Mouse (Mus musculus) liver, postnatal 0 days (tissue): ENCODE measurements around the gene Ptprk. TPM values are rescaled to one million over a fixed set of nuclear protein-coding genes. Genes with fewer than 3 reads are reported as not detected.

ENCODE experiments used
- ATAC-seq: fragments of 200-750 bp; cut with Nextera tagmentation; 2 replicates; pipeline ENCODE4 v1.8.0; 2017; ENCODE audit warnings: mild to moderate bottlenecking, moderate library complexity
- DNase-seq: peaks from one replicate; pipeline ENCODE4 v3.0.0-alpha.2; 2016
- H3K27ac ChIP-seq: fragments of 300-500 bp; sonication (generic); 2 replicates; pipeline ENCODE4 v1.5.1; 2014; ENCODE audit warnings: antibody characterized with exemption, moderate library complexity, mild to moderate bottlenecking, low read depth
- H3K27me3 ChIP-seq: fragments of 300-500 bp; sonication (generic); 2 replicates; pipeline ENCODE4 v1.6.1; 2014; ENCODE audit warnings: low read length, control low read depth, mixed read lengths; ENCODE audit not compliant: insufficient read depth
- H3K36me3 ChIP-seq: fragments of 300-500 bp; sonication (generic); replicated peaks from 2 replicates; pipeline ENCODE4 v1.6.1; 2014; ENCODE audit warnings: mild to moderate bottlenecking, control low read depth, low read length, moderate library complexity, mixed read lengths; ENCODE audit not compliant: insufficient read depth
- H3K4me1 ChIP-seq: fragments of 300-500 bp; sonication (generic); 2 replicates; pipeline ENCODE4 v1.6.1; 2014; ENCODE audit warnings: antibody characterized with exemption, mild to moderate bottlenecking, control low read depth; ENCODE audit not compliant: insufficient read depth
- H3K4me2 ChIP-seq: fragments of 300-500 bp; sonication (generic); 2 replicates; pipeline ENCODE4 v1.6.1; 2014; ENCODE audit warnings: low read depth, mild to moderate bottlenecking, low read length, moderate library complexity, mixed read lengths
- H3K4me3 ChIP-seq: fragments of 300-500 bp; sonication (generic); 2 replicates; pipeline ENCODE4 v1.5.1; 2014; ENCODE audit warnings: low read depth, low read length
- H3K9ac ChIP-seq: fragments of 300-500 bp; sonication (generic); replicated peaks from 2 replicates; pipeline ENCODE4 v1.6.1; 2014; ENCODE audit warnings: mild to moderate bottlenecking, moderate library complexity
- H3K9me3 ChIP-seq: fragments of 300-500 bp; sonication (generic); 2 replicates; pipeline ENCODE4 v1.6.1; 2016; ENCODE audit warnings: mild to moderate bottlenecking, control low read depth, low read length, mixed read lengths
- CTCF ChIP-seq: sonication (generic); IDR thresholded peaks from 2 replicates; pipeline ENCODE4 v1.5.1; 2016; ENCODE audit warnings: antibody characterized with exemption, low read depth
- EP300 ChIP-seq: IDR thresholded peaks from 2 replicates; pipeline ENCODE4 v1.6.1; 2016; ENCODE audit warnings: antibody characterized with exemption, low read depth, mild to moderate bottlenecking
- WGBS: fragments of 180-500 bp; shearing (Covaris S2); extraction: QIAGEN DNeasy Blood & Tissue Kit; methylation state at CpG from one replicate; pipeline ENCODE4 v1.1.7; 2014; ENCODE audit not compliant: insufficient replicate concordance; 5-methylcytosine and 5-hydroxymethylcytosine counted together
- polyA plus RNA-seq: library from polyadenylated mRNA; unstranded; fragments of >200 nt; fragmentation: Nextera tagmentation; extraction: Ambion mirVana; gene quantifications from 2 replicates; pipeline ENCODE4 v1.2.1, GENCODE M21; 2015

The Ptprk gene
- polyA plus RNA-seq, 1 experiment from 2014 or later: 11.1 TPM

DNA sequence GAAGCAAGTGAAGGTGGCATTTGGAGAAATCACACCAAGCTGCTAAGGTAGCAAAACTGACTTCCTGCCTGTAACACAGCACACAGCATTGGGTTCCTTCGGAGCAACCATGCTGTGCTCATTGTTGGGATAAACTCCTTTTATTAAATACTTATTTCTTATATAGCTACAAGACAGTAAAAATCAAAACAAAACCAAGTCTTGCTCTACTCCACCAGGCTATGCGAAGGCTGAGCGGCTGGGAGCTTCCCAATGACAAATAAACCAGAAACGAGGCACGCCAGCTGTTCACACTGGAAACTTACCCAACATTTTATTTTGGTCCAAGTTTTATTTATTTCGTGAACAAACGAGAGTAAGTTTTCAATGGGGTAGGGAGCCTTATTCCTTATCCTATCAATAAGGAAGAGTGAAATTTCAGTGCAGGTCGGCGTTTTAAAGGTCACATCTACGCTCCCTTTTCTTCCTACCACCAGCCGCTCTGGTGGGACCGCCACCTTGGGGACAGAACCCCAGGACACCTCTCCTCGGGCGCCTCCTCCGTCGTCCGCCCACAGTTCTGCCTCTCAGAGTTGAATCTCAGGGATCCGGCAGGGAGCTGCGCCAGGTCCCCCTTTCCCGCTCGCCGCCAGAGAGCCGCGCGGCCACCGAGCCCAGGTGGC is 498 bp upstream of the Ptprk start:
- peak; percentile 14 for DNase-seq
- Histone ChIP-seq H3K27me3 (0 out of 2 replicates have a peak, but pooled peaks cover 4% of the 10 kb centered on the region), H3K36me3 (no peaks in the 10 kb centered on the region), H3K4me2 (peak overlapping the region; percentile 75), H3K4me1 (peaks cover 3% of the 10 kb centered on the region; the same call in 1 of the 2 replicates), H3K9ac (peak overlapping the region; percentile 81), H3K27ac (peak overlapping the region; percentile 88), H3K4me3 (peak overlapping the region; percentile 66), H3K9me3 (no peaks in the 10 kb centered on the region)
- WGBS: under 1% methylated on average over 26 of the region's 26 CpGs
- ATAC-seq: no peak
- TF ChIP-seq EP300 (no peak), CTCF (no peak)

DNA sequence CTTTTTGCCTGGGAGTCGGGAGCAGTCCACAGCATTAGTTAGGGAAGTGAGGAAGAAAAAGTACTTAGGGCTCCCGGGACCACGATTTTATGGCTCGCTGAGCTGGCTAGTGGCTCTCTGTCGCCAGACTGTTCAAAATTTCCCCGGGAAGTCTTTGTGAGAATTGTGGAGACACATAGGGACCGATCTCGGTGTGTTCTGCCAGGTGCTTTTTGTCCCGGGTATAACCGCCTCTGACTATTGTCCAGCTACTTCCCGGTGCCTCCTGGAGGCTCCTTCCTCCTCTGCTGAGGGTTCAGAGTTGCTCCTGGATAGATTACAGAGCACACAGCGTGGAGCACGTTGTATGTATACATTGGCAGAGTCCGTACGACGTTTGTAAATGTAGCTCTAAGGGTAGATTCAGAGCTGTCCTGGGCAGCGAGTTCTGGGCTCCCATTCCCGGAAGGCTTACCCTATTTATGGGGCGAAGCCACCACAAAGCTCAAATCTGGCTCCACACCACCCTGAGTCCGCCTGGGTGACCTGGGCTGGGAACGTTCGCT is 943 bp downstream of the Ptprk start:
- WGBS: under 1% methylated on average over 22 of the region's 22 CpGs
- no peak for TF ChIP-seq CTCF
- TF ChIP-seq EP300: no peak
- no peaks in the 10 kb centered on the region for H3K36me3 ChIP-seq

DNA sequence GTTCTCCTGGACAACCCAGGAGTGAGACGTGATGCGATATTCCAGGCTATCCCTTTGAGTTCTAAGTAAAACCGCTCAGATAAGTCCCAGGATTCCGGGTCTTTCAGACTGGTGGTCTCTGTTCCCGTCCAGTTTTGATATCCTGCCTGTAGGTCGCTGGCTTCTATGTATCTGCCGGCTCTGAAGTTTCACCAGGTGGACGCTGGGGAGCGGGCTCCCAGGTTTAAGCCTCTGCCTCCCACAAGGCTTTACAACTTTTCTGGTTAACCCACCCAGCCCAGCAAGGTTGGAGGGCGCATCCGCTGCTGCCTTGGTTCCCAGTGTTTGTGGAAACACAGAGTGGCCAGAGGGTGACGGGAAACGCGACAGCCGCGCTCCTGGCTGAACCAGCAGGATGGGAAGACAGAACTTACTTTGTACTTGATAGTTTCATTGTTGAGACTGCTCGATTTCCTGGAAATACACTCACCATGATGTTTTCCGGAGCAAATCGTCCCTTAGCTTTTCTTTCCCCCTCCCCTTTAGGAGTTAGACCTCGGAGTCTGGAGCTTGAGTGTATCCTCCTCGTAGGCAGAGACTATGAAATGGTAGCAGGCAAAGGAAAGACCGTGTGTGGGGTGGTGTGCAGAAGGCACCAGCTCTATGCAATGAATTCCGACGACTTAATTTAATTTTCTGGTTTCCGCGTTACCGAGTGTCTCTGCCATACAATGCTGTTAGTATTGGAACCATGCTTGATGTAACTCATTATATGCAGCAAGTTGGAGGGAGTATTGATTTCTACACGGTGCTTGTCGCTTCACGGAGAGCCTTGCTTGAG is 1.6 kb downstream of the Ptprk start:
- DNase-seq: peak; percentile 27
- peaks cover 3% of the 10 kb centered on the region; the same call in 1 of the 2 replicates for H3K4me1 ChIP-seq
- peak overlapping the region; percentile 75 for H3K4me2 ChIP-seq
- H3K27me3 ChIP-seq: 0 out of 2 replicates have a peak, but pooled peaks cover 4% of the 10 kb centered on the region
- ATAC-seq: no peak
- H3K27ac ChIP-seq: peak overlapping the region; percentile 88
- peak overlapping the region; percentile 81 for H3K9ac ChIP-seq
- peak overlapping the region; percentile 66 for H3K4me3 ChIP-seq
- H3K9me3 ChIP-seq: no peaks in the 10 kb centered on the region
- H3K36me3 ChIP-seq: no peaks in the 10 kb centered on the region
- WGBS: 7% methylated on average over 30 of the region's 30 CpGs
- no peak for TF ChIP-seq EP300
- TF ChIP-seq CTCF: no peak

More for the DNA sequence above, 943 bp downstream of the Ptprk start:
- ATAC-seq (no peak), DNase-seq (peak; percentile 18)
- H3K4me3 ChIP-seq: peak overlapping the region; percentile 66
- peak overlapping the region; percentile 81 for H3K9ac ChIP-seq
- H3K9me3 ChIP-seq: no peaks in the 10 kb centered on the region
- H3K4me2 ChIP-seq: peak overlapping the region; percentile 75
- peaks cover 3% of the 10 kb centered on the region; the same call in 1 of the 2 replicates for H3K4me1 ChIP-seq
- H3K27me3 ChIP-seq: 0 out of 2 replicates have a peak, but pooled peaks cover 4% of the 10 kb centered on the region
- H3K27ac ChIP-seq: peak overlapping the region; percentile 88

DNA sequence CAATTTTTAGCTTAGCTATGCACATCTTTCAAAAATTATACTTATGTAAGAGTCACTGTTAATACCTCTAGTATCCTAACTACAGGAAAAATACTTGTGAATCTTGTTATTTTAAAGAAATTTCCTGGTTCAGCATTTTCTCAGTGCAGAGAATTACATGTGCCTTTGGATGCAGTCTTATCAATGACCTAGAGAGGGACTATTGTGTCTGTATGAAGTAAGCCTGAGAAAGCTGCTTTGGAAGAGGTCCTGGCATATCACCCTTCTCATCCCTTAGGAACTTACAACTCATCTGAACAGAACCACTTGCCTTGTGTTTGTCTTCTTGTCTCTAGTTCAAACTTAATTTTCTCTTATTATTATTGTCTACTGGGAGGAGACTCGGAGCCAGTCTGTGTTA is 3.6 kb downstream of the Ptprk start:
- no peak overlapping the region for H3K27ac ChIP-seq
- ATAC-seq (no peak), DNase-seq (no peak)
- 89% methylated on average over 1 of the region's 1 CpGs for WGBS
- H3K27me3 ChIP-seq: 0 out of 2 replicates have a peak, but pooled peaks cover 4% of the 10 kb centered on the region
- H3K36me3 ChIP-seq: no peaks in the 10 kb centered on the region
- H3K4me1 ChIP-seq: peaks cover 3% of the 10 kb centered on the region; the same call in 1 of the 2 replicates
- TF ChIP-seq CTCF (peak; percentile 34), EP300 (no peak)
- H3K9ac ChIP-seq: no peak overlapping the region
- no peaks in the 10 kb centered on the region for H3K9me3 ChIP-seq
- H3K4me2 ChIP-seq: no peak overlapping the region
- no peak overlapping the region for H3K4me3 ChIP-seq

DNA sequence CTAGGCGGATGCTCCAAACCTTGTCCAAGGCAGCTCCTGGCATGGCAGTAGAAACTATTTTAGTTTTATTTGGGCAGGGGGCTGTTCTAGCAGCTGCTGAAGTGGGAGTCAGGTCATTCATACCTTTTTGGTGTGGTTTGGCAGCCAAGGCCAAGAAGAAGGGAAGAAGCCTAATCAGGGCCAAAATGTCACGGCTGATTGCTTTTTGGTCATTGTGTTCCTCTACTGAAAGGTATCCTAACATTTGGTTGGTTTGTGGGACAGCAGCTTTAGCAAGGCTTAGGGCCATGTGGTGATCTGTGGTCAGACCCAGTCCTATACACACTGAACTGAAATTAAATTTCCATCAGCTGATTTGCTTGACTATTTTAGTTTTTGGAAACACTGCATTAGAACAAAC is 6.6 kb downstream of the Ptprk start:
- Histone ChIP-seq H3K36me3 (no peaks in the 10 kb centered on the region), H3K4me3 (no peak overlapping the region), H3K4me1 (peaks cover 3% of the 10 kb centered on the region; the same call in 1 of the 2 replicates), H3K9ac (no peak overlapping the region), H3K4me2 (no peak overlapping the region), H3K9me3 (no peaks in the 10 kb centered on the region), H3K27ac (no peak overlapping the region), H3K27me3 (no peaks in the 10 kb centered on the region)
- TF ChIP-seq CTCF (no peak), EP300 (no peak)
- ATAC-seq: no peak
- DNase-seq: no peak
- 91% methylated on average over 2 of the region's 2 CpGs for WGBS

DNA sequence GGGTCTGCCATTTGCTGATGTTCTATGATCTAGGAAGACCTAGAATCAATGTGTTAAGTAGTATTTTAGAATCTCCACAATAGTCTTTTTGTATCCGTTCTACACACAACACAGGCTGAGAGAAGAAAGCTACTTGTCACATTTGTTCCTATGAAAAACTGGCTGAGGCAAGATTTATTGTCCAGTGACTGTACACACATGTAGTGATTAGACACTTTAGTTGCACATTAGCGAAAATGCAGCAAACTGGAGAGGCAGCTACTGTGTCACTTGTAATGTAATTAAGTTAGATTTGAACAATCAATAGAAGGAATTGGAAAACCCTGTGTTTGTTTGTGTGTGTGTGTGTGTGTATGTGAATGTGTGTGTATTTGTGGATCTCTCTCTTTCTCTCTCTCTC is 8.6 kb downstream of the Ptprk start:
- Histone ChIP-seq H3K4me3 (no peak overlapping the region), H3K27ac (no peak overlapping the region), H3K9me3 (no peaks in the 10 kb centered on the region), H3K4me1 (peaks cover 3% of the 10 kb centered on the region; the same call in 1 of the 2 replicates), H3K4me2 (no peak overlapping the region), H3K27me3 (no peaks in the 10 kb centered on the region), H3K9ac (no peak overlapping the region), H3K36me3 (no peaks in the 10 kb centered on the region)
- no peak for DNase-seq
- no peak for TF ChIP-seq EP300
- no peak for TF ChIP-seq CTCF
- ATAC-seq: no peak
- 68% methylated on average over 2 of the region's 2 CpGs for WGBS
